Mouse (Mus musculus) T-cell, adult 2 months (primary cell): ENCODE data around the gene Nxf1.
"Not testable (repeated sequence)": the region's sequence is repeated elsewhere in the genome, so short reads cannot be mapped to it uniquely, and the experiment has no call there.

ENCODE experiments used
- DNase-seq: peaks from one replicate; pipeline ENCODE4 v3.0.0; 2022; ENCODE audit warnings: low spot score

Nxf1 gene

DNA sequence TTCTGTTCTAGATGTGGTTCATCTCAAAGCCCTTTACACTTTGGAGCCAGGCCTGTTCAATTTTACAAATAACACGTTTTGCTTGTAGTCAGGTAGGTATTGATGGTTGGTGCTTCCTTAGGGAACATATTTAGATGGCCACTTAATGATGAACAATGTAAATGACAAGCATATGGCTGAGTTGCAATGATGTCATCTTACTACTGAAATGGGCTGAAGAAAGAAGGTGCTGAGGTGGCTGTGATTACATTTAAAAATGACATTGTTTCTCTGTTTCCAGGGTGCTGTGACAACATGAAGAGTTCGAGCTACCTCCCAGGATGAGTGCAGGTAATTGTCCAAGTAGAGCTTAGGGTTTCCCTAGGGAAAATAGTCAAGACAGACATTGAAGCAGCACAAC, 32.5 kb upstream of the Nxf1 start:
- DNase-seq = no peak

DNA sequence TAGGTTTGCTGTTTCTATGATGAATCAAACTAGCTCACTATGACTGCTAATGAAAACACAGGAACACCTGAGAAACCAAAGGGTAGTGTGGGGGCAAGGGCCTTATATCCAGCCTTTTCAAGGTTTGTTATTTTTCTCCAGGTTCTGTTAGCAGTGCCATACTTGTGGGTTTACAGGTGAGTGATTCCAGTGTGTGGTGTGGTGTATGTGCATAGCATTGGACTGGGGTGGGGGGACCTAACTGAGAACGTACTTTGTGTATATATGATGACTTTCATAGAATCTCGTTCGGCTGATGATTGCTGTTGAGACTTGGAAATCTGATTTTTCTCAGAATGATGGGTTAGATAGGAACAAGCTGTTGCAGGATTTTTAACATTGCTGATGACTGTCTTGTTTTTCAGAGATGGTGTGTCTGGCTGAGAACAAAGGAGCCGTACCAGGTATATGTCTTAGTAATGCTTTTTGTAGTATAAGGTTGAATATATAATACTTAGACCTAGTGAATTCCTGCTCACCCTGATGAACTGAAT, 31.7 kb upstream of the Nxf1 start:
- DNase-seq = no peak

GRCm38 (mm10) chr19:8726609-8727390, 30.1 kb upstream of the Nxf1 start:
- DNase-seq = no peak

- no peak for DNase-seq
Measured at GRCm38 (mm10) chr19:8727495-8728114, 29.3 kb upstream of the Nxf1 start.

- DNase-seq = not testable (repeated sequence)
Measured at GRCm38 (mm10) chr19:8728335-8729099, 28.4 kb upstream of the Nxf1 start.

- no peak for DNase-seq
Measured at GRCm38 (mm10) chr19:8734334-8734733, 22.5 kb upstream of the Nxf1 start.

GRCm38 (mm10) chr19:8735389-8736159, 21.3 kb upstream of the Nxf1 start, which contains the start of gene Wdr74:
Gene Wdr74 (plus strand): TSS chr19:8735827.
- peak; percentile 89 for DNase-seq

DNA sequence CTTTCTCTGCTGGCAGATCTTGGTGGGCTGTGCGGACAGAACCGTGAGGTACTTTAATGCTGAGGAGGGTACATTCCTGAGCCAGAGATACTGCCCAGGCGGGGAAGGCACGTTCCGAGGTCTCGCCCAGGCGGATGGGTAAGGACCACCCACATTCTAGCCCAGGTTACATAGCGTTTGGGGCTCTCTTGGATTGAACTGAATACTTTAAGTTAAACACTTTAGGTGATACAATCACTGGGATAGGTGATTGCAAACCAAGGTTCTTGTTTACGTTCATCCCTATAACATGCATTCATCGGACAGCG, 20.8 kb upstream of the Nxf1 start:
- no peak for DNase-seq

GRCm38 (mm10) chr19:8738911-8739310, 18.0 kb upstream of the Nxf1 start:
- DNase-seq = no peak

DNA sequence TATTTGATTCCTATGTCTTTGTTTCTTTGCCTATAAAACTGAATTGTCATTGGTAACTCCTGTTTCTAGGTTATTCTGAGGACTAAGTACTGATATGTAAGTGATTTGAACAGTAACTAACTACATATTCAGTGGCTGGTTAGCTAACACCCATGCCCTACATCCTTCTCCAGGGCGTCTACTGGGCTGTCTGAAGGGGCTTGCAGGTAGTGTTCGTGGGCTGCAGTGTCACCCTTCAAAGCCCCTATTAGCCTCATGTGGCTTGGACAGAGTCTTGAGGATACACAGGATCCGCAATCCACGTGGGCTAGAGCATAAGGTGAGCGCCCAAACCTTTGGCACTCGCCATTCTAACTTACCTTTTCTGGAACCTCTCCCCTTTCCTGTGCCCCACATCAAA, 17.2 kb upstream of the Nxf1 start:
- DNase-seq = no peak

GRCm38 (mm10) chr19:8740603-8741002, 16.3 kb upstream of the Nxf1 start, which contains the start of gene 1700092M07Rik:
Gene 1700092M07Rik (plus strand): TSS chr19:8740718.
- no peak for DNase-seq

DNA sequence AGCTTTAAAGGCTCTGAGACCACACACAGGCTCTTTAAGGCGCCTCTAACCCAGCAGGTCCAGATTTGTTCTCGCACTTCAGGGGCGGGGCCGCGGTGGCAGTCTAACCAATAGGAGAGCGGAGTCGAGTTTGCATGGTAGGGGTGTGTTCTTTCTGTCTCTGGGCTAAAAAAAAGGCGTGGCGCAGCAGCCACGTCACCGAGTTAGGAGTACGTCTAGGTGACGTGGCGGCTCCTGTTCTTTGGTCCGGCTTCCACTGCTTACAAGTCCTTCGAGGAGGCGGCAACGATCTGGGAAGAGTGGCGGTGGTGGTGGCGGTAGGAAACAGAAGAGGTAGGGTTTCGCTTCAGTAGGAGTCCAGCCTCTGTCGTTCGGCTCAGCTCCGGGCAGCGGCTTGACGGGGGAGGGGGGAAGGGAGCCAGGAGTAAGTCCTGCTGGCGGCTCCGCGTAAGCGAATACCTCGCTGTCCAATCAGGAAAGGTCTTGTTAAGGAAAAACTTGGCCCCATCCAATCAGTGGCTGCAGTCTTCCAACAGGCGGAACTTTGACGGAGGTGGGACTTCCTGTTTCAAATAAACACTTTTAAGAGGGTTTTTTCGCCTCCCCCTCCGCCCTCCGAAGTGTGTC, 15.5 kb upstream of the Nxf1 start, which contains the start of gene Stx5a:
Gene Stx5a (plus strand): TSS at position 171 of the 627 bp plus-strand sequence.
- DNase-seq = peak; percentile 97

DNA sequence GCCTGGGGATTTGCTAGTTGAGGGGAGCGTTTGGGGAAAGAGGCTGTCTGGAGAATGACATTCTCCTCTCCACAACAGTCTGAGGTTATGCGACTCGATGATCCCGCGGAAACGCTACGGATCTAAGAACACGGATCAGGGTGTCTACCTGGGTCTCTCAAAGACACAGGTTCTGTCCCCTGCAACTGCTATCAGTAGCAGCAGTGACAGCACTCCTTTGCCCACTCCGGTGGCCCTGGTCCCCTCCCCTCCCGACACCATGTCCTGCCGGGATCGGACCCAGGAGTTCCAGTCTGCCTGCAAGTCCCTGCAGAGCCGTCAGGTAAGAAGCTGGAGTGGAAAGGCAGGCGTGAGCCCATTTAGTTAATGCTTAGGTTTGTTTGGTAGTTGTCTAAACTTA, 14.7 kb upstream of the Nxf1 start:
- DNase-seq = no peak

DNA sequence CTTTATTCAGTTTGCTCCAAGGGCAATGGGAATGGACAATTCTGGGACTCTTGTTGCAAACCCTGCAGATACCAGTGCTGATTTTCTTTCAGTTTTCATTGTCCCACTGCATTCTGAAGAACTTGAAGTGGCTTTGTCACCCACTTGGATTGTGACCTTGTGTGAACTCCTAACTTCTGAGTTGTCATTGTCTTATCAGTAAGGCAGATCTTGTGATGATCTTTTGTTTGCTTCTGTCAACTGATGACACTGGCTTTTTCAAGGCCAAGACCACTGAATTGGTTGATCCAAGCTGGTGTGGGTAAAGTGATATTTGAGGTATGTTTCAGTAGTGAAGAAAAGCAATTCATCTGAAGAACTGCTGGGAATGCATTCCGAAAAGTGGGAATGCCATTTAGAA, 11.5 kb upstream of the Nxf1 start:
- no peak for DNase-seq

GRCm38 (mm10) chr19:8747368-8747767, 9.5 kb upstream of the Nxf1 start:
- DNase-seq = peak; percentile 34

DNA sequence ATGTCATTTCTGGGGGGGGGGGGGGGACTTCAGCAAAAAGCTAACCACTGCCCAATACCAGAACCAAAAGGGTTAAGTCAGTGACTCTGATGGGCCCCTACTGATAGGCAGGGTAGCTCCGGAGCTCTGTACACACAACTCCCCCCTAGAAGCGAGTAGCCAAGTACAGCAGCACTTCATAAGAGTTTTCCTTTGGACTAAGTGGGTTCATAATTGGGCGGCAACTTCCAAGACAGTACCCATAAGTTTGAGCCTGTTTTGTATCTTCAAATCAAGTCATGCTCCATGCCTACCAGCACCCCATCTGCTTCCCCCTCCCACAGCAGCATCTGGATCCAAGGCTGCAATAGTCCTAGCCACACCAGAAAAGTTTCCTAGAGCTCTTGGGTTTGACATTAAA, 1.2 kb upstream of the Nxf1 start:
- no peak for DNase-seq

DNA sequence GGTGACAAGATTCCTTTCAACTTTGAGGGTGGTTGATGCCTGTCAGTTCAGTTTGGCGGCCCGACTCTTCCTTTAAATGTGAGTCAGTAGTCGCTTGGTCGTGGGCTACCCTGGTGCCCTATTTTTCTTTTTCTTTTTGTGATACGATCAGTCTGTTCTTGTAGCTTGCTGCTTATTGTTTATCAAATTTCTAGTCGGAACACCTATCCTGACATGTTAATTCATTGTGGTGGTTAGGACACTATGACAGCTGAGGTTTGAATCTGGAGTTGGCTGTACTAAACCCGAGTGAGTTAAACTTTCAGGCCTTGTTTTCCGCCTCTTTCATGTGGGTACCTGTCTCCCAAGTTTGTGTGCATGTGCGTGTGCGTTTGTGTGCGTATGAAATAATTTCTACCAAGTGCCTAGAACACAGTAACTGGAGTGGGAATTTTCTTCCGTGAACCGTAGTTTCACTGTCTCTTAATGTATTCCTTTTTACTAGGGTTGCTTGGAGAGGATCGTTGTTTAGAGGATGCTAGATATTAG, 662 bp downstream of the Nxf1 start:
- peak; percentile 58 for DNase-seq

DNA sequence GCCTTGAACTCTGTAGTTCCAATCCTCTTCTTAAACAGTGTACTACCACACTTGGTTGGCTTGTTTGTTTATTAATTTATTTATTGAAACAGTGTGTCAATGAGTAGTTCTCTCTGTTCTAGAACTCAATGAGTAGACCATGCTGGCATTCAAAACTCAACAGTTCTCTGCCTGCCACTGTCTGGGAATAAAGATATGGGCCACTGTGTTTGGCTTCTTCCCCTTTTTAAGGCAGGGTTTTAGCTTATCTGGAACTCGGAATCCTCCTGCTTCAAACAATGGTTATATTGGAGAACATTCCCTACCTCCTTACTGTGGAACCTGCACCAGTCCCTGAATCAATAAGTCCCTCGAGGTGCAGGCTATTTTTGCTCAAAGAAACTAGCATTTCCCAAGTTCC, 2.0 kb downstream of the Nxf1 start:
- no peak for DNase-seq

- DNase-seq = peak; percentile 33
Measured at GRCm38 (mm10) chr19:8760757-8761156, 3.9 kb downstream of the Nxf1 start.

DNA sequence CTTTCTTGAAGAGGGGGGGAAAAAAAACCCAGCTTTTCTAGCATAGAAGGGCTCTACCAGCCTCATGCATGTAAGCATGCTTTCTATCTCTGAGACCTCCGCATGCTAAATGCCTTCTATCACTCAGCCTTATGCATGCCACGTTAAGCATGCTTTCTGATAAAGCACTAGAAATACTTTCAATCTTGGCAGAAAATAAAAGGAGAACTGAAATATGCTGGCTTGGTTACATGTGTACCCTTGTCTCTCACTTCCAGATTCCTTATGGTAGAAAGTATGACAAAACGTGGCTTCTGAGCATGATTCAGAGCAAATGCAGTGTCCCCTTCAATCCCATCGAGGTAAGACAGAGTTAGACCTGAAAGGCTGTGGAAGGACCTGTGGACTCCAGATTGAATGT, 6.4 kb downstream of the Nxf1 start:
- DNase-seq = no peak

DNA sequence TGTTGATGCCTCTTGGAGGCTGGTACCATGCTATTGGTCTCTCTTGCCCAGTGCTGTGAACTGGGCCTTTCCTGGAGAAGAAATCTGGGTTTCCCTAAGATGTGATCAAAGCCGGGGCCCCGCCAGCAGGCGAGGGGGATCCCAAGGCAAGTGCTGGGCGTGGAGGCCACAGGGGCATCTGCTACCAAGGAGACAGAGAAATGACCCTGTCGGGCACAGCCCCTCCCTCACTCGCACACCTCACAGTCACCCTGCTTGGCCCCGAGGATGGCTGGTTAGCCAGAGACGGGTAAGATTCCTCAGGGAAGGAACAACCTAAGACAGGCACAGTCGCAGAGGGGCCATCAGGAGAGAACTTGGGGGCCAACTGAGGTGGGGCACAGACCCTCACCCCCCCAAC, 8.7 kb downstream of the Nxf1 start:
- no peak for DNase-seq
